Mouse (Mus musculus): ENCODE data around the gene 1110051M20Rik. TPM values are rescaled to one million over a fixed set of nuclear protein-coding genes. Genes with fewer than 3 reads are reported as not detected.
"Not testable (repeated sequence)": the region's sequence is repeated elsewhere in the genome, so short reads cannot be mapped to it uniquely, and the experiment has no call there.

The 1110051M20Rik gene
- polyA plus RNA-seq (2014; fragmentation: Nextera tagmentation; extraction: Ambion mirVana), result 42.1 and 46.3 TPM in 2 replicates

- Histone ChIP-seq H3K4me2 (ENCODE audit: low read length) (peak within 1 kb of the TSS; percentile 78), H3K9me3 (ENCODE audit: control insufficient read depth, low read length) (0 out of 2 replicates have a peak, but pooled peaks cover 2% of the 10 kb centered on the region), H3K36me3 (ENCODE audit: control insufficient read depth, insufficient read depth, low read length) (no peaks in the 10 kb centered on the region), H3K9ac (ENCODE audit: low read length) (peak within 1 kb of the TSS; percentile 61), H3K4me3 (ENCODE audit: control insufficient read depth in 1 of 2, insufficient read depth in 1 of 2, low read depth in 1 of 2, low read length in 2 of 2) (peak within 1 kb of the TSS; percentile 65 to 86), H3K27me3 (ENCODE audit: control insufficient read depth, insufficient read depth, low read length) (no peaks in the 10 kb centered on the region), H3K4me1 (ENCODE audit: control insufficient read depth in 2 of 2, insufficient read depth in 2 of 2, low read length in 2 of 2) (peaks cover 0 to 4% of the 10 kb centered on the region in 2 experiments; a peak in 1 of 4 replicates), H3K27ac (replicated peaks in 1 of 2; ENCODE audit: control insufficient read depth in 1 of 2, insufficient read depth in 1 of 2, low read depth in 2 of 2, low read length in 2 of 2) (no peak within 1 kb of the TSS)
- ATAC-seq (ENCODE audit: insufficient number of reproducible peaks, insufficient read depth, low FRiP score, low read depth), result peak; percentile 72; the same call in 1 of the 2 replicates
- WGBS, result under 1% methylated on average over 19 of the region's 19 CpGs
These were observed at the start of gene 1110051M20Rik for GRCm38 (mm10) chr2:91444286-91444892. Gene 1110051M20Rik, minus strand, starts transcription at chr2:91444704.

DNA sequence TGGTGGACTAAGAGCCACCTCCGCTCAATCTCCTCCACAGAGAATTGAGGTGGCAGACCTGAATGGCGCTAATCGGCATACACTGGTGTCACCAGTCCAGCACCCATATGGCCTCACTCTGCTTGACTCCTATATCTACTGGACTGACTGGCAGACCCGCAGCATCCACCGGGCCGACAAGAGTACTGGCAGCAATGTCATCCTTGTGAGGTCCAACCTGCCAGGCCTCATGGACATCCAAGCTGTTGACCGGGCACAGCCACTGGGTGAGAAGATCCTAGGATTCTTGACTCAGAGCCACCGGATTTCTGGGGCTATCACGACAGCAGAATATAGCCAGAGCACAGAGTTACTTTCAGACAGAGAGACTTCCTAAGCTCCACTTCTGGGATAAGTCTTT lies 49.5 kb upstream of the 1110051M20Rik start:
- WGBS, result 95% methylated on average over 9 of the region's 9 CpGs

DNA sequence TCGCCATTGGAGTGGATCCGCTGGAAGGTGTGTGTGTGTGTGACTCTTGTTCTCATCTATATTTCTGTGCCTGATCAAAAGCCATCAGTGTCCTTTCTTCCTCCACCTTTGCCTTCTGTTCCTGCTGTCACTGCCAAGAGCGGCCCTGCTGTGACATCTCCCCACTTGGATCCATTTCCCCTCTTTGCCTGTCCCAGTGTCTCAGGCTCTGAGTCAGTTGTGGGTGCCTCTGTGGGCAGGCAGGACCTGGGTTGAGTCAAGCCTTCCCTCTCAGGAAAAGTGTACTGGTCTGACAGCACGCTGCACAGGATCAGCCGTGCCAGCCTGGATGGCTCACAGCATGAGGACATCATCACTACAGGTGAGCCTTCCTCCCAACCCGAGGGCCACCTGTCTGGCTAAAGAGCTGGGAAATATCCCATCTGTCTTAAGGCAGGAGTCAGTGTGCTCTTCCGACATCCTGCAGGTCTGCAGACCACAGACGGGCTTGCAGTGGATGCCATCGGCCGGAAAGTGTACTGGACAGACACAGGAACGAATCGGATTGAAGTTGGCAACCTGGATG lies 47.6 kb upstream of the 1110051M20Rik start:
- Histone ChIP-seq H3K4me2 (ENCODE audit: low read length) (no peak overlapping the region), H3K4me3 (ENCODE audit: control insufficient read depth in 1 of 2, insufficient read depth in 1 of 2, low read depth in 1 of 2, low read length in 2 of 2) (no peak overlapping the region), H3K27ac (replicated peaks in 1 of 2; ENCODE audit: control insufficient read depth in 1 of 2, insufficient read depth in 1 of 2, low read depth in 2 of 2, low read length in 2 of 2) (no peak overlapping the region), H3K4me1 (ENCODE audit: control insufficient read depth in 2 of 2, insufficient read depth in 2 of 2, low read length in 2 of 2) (no peaks in the 10 kb centered on the region), H3K27me3 (ENCODE audit: control insufficient read depth, insufficient read depth, low read length) (no peaks in the 10 kb centered on the region), H3K9me3 (ENCODE audit: control insufficient read depth, low read length) (no peaks in the 10 kb centered on the region), H3K9ac (ENCODE audit: low read length) (no peak overlapping the region), H3K36me3 (ENCODE audit: control insufficient read depth, insufficient read depth, low read length) (peaks cover 90% of the 10 kb centered on the region)
- ATAC-seq (ENCODE audit: insufficient number of reproducible peaks, insufficient read depth, low FRiP score, low read depth), result no peak
- 93% methylated on average over 12 of the region's 12 CpGs for WGBS

More for the DNA sequence above, 49.5 kb upstream of the 1110051M20Rik start:
- no peaks in the 10 kb centered on the region for H3K27me3 ChIP-seq (ENCODE audit: control insufficient read depth, insufficient read depth, low read length)
- no peaks in the 10 kb centered on the region for H3K9me3 ChIP-seq (ENCODE audit: control insufficient read depth, low read length)
- no peak overlapping the region for H3K4me2 ChIP-seq (ENCODE audit: low read length)
- peaks cover 89% of the 10 kb centered on the region for H3K36me3 ChIP-seq (ENCODE audit: control insufficient read depth, insufficient read depth, low read length)
- no peak overlapping the region for H3K27ac ChIP-seq (replicated peaks in 1 of 2; ENCODE audit: control insufficient read depth in 1 of 2, insufficient read depth in 1 of 2, low read depth in 2 of 2, low read length in 2 of 2)
- no peak for ATAC-seq (ENCODE audit: insufficient number of reproducible peaks, insufficient read depth, low FRiP score, low read depth)
- no peaks in the 10 kb centered on the region for H3K4me1 ChIP-seq (ENCODE audit: control insufficient read depth in 2 of 2, insufficient read depth in 2 of 2, low read length in 2 of 2)
- H3K9ac ChIP-seq (ENCODE audit: low read length), result no peak overlapping the region
- no peak overlapping the region for H3K4me3 ChIP-seq (ENCODE audit: control insufficient read depth in 1 of 2, insufficient read depth in 1 of 2, low read depth in 1 of 2, low read length in 2 of 2)

- H3K4me2 ChIP-seq (ENCODE audit: low read length); H3K9ac ChIP-seq (ENCODE audit: low read length); H3K9me3 ChIP-seq (ENCODE audit: control insufficient read depth, low read length); H3K27me3 ChIP-seq (ENCODE audit: control insufficient read depth, insufficient read depth, low read length); H3K4me3 ChIP-seq (ENCODE audit: control insufficient read depth in 1 of 2, insufficient read depth in 1 of 2, low read depth in 1 of 2, low read length in 2 of 2); ATAC-seq (ENCODE audit: insufficient number of reproducible peaks, insufficient read depth, low FRiP score, low read depth); H3K4me1 ChIP-seq (ENCODE audit: control insufficient read depth in 2 of 2, insufficient read depth in 2 of 2, low read length in 2 of 2); H3K27ac ChIP-seq (replicated peaks in 1 of 2; ENCODE audit: control insufficient read depth in 1 of 2, insufficient read depth in 1 of 2, low read depth in 2 of 2, low read length in 2 of 2): not testable (repeated sequence)
- H3K36me3 ChIP-seq (ENCODE audit: control insufficient read depth, insufficient read depth, low read length), result peaks cover 78% of the 10 kb centered on the region
- WGBS, result 38% methylated on average over 1 of the region's 3 CpGs
These were observed 42.8 kb upstream of the 1110051M20Rik start for GRCm38 (mm10) chr2:91487295-91487694.

GRCm38 (mm10) chr2:91485256-91485655 lies 40.8 kb upstream of the 1110051M20Rik start:
- ATAC-seq (ENCODE audit: insufficient number of reproducible peaks, insufficient read depth, low FRiP score, low read depth), result no peak
- peaks cover 68% of the 10 kb centered on the region for H3K36me3 ChIP-seq (ENCODE audit: control insufficient read depth, insufficient read depth, low read length)

DNA sequence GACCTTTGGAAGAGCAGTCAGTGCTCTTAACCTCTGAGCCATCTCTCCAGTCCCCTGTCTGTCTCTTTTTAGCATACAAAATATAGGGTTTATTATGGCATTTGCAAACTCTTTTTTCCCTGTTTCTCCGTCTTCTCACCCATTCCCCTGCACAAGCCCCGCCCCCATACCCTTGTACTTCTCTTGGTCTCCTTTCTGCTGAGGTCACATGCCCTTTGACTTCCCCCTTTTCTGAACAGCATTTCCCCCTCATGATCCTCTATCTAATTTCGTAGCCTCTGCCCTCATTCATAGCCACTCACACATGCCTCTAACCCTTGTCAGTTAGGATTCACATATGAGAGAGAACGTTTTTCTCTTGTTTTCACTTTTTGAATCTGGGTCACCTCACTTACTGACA lies 40.2 kb upstream of the 1110051M20Rik start:
- H3K4me3 ChIP-seq (ENCODE audit: control insufficient read depth in 1 of 2, insufficient read depth in 1 of 2, low read depth in 1 of 2, low read length in 2 of 2), result no peak overlapping the region
- 85% methylated on average over 4 of the region's 4 CpGs for WGBS
- H3K27me3 ChIP-seq (ENCODE audit: control insufficient read depth, insufficient read depth, low read length), result no peaks in the 10 kb centered on the region
- H3K4me1 ChIP-seq (ENCODE audit: control insufficient read depth in 2 of 2, insufficient read depth in 2 of 2, low read length in 2 of 2), result no peaks in the 10 kb centered on the region
- no peak overlapping the region for H3K27ac ChIP-seq (replicated peaks in 1 of 2; ENCODE audit: control insufficient read depth in 1 of 2, insufficient read depth in 1 of 2, low read depth in 2 of 2, low read length in 2 of 2)
- H3K4me2 ChIP-seq (ENCODE audit: low read length), result no peak overlapping the region
- H3K9ac ChIP-seq (ENCODE audit: low read length), result no peak overlapping the region
- H3K9me3 ChIP-seq (ENCODE audit: control insufficient read depth, low read length), result no peaks in the 10 kb centered on the region
- H3K36me3 ChIP-seq (ENCODE audit: control insufficient read depth, insufficient read depth, low read length), result peaks cover 67% of the 10 kb centered on the region
- no peak for ATAC-seq (ENCODE audit: insufficient number of reproducible peaks, insufficient read depth, low FRiP score, low read depth)

More at GRCm38 (mm10) chr2:91485256-91485655, 40.8 kb upstream of the 1110051M20Rik start:
- H3K27ac ChIP-seq (replicated peaks in 1 of 2; ENCODE audit: control insufficient read depth in 1 of 2, insufficient read depth in 1 of 2, low read depth in 2 of 2, low read length in 2 of 2), result no peak overlapping the region
- no peak overlapping the region for H3K4me3 ChIP-seq (ENCODE audit: control insufficient read depth in 1 of 2, insufficient read depth in 1 of 2, low read depth in 1 of 2, low read length in 2 of 2)
- no peak overlapping the region for H3K4me2 ChIP-seq (ENCODE audit: low read length)
- H3K4me1 ChIP-seq (ENCODE audit: control insufficient read depth in 2 of 2, insufficient read depth in 2 of 2, low read length in 2 of 2), result no peaks in the 10 kb centered on the region
- H3K27me3 ChIP-seq (ENCODE audit: control insufficient read depth, insufficient read depth, low read length), result no peaks in the 10 kb centered on the region
- no peaks in the 10 kb centered on the region for H3K9me3 ChIP-seq (ENCODE audit: control insufficient read depth, low read length)
- no peak overlapping the region for H3K9ac ChIP-seq (ENCODE audit: low read length)
- 64% methylated on average over 6 of the region's 6 CpGs for WGBS

GRCm38 (mm10) chr2:91480805-91481514 lies 36.5 kb upstream of the 1110051M20Rik start:
- H3K36me3 ChIP-seq (ENCODE audit: control insufficient read depth, insufficient read depth, low read length), result peaks cover 69% of the 10 kb centered on the region
- 62% methylated on average over 6 of the region's 6 CpGs for WGBS

More at GRCm38 (mm10) chr2:91480805-91481514, 36.5 kb upstream of the 1110051M20Rik start:
- Histone ChIP-seq H3K9me3 (ENCODE audit: control insufficient read depth, low read length) (no peaks in the 10 kb centered on the region), H3K4me3 (ENCODE audit: control insufficient read depth in 1 of 2, insufficient read depth in 1 of 2, low read depth in 1 of 2, low read length in 2 of 2) (no peak overlapping the region), H3K27ac (replicated peaks in 1 of 2; ENCODE audit: control insufficient read depth in 1 of 2, insufficient read depth in 1 of 2, low read depth in 2 of 2, low read length in 2 of 2) (no peak overlapping the region), H3K27me3 (ENCODE audit: control insufficient read depth, insufficient read depth, low read length) (no peaks in the 10 kb centered on the region), H3K4me2 (ENCODE audit: low read length) (no peak overlapping the region), H3K4me1 (ENCODE audit: control insufficient read depth in 2 of 2, insufficient read depth in 2 of 2, low read length in 2 of 2) (peaks cover 0 to 2% of the 10 kb centered on the region in 2 experiments; a peak in 2 of 4 replicates), H3K9ac (ENCODE audit: low read length) (no peak overlapping the region)
- no peak for ATAC-seq (ENCODE audit: insufficient number of reproducible peaks, insufficient read depth, low FRiP score, low read depth)
